Mouse (Mus musculus) cerebellum, adult (tissue): ENCODE results near the gene Ablim2.
A peak's percentile ranks its signal among the peaks of the same experiment; 100 is the strongest.

Experiments used
- ATAC-seq: cut with Nextera tagmentation; 2 replicates; pipeline ENCODE4 v1.9.2; 2017; ENCODE audit warnings: mild to moderate bottlenecking, moderate library complexity, mixed read lengths; ENCODE audit not compliant: insufficient number of reproducible peaks, low FRiP score, low TSS enrichment

Gene Ablim2

DNA sequence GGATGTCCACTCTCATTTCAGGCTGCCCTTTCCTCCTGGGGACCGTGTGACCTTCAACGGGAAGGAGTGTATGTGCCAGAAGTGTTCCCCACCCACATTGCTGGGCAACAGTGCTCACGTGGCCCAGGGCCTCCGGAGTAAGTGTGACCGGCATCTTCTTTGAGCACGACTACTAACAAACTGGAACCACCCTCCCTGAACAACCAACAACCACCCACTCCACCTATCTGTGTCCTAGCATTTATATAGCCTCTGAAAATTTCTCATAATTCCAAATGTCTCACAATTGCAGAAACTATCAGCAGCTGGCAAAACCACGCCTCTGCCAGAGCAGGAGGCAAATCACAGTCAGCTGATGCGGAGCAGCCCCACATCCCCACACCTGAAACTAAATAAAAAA is 49.3 kb downstream of the Ablim2 start:
- ATAC-seq, result no peak

DNA sequence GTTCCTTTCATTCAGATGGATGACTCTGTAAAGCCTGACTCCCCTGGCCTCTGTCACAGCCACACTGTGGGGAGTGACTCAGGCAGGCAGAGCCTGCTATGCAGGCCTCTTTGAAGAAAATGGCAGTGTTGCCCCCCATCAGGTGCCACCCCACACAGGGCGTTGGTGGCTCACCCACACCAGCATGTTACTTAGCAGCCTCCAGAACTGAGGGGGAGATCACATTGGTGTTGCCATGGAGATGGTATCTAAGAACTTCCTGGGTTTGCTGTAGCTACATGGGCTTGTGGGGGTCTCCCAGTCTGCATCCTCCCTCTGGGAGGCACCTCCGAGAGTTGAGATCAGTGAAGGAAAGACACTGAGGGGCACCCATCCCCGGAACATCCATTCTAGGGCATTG is 52.8 kb downstream of the Ablim2 start:
- ATAC-seq, result no peak

GRCm38 (mm10) chr5:35811639-35812295 is 54.1 kb downstream of the Ablim2 start:
- no peak for ATAC-seq

GRCm38 (mm10) chr5:35814334-35814941 is 56.8 kb downstream of the Ablim2 start:
- peak; percentile 38; the same call in 1 of the 2 replicates for ATAC-seq

DNA sequence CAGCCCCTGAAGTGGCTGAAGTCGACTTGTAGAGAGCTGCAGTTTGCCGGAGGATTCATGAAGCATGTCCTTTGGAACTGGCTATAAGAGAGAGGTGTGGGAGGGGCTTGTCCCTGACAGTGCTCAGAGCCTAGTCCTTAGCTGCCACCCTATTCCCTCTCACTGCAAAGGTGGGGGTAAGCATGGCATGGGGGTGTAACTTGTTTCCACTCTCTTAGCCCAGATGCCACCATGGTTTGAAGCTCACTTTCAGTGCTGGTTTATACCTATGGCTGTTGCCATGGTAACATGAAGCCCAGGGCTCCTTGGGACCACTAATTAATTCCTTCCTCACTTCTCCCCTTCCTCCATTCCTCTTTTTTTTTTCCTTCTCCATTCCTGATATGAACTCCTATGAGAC is 57.4 kb downstream of the Ablim2 start:
- ATAC-seq, result no peak

DNA sequence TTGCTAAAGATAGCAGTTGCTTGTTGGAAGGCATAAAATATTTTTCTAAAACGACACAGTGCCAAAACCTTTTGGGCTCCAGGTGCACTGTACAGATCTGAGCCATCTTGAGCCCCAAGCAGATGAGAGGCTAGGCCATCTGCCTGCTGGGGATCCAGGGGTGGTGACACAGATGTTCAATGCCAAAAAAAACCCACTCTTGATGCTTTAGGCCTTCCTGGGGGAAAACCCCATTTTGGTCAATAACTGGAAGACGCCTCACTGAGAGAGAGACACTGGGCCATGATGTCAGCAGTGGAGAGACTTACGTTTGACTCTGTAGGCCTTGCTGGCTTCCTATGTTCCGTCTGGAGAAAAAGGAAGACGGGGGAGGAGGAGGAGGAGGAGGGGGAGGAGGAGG is 59.6 kb downstream of the Ablim2 start:
- ATAC-seq, result no peak

- ATAC-seq, result no peak
These were observed 60.2 kb downstream of the Ablim2 start for GRCm38 (mm10) chr5:35817882-35818281.

GRCm38 (mm10) chr5:35822721-35823120 is 65.0 kb downstream of the Ablim2 start:
- no peak for ATAC-seq

- no peak for ATAC-seq
These were observed 68.8 kb downstream of the Ablim2 start for GRCm38 (mm10) chr5:35826465-35826864.

DNA sequence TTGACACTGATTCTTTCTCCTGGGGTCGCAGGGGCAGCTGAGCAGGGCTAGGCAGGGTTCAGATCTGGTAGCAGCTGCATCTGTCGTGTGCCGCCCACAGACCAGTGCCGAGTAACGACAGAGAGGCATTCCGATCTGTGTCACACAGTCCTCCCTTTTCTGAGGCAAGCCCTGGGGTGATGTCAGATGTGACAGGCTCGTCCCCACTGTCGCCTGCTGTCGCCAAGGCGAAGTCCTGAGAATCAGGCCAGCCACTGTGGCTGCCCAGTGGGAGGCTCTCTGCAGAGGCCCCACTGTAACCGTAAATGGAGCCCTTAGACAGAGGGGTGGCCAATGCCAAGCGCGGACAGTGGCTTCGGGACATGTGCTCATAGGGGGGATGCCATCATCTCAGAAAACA is 69.4 kb downstream of the Ablim2 start:
- ATAC-seq, result no peak

- ATAC-seq, result peak; percentile 49
These were observed 70.2 kb downstream of the Ablim2 start for GRCm38 (mm10) chr5:35827856-35828255.

DNA sequence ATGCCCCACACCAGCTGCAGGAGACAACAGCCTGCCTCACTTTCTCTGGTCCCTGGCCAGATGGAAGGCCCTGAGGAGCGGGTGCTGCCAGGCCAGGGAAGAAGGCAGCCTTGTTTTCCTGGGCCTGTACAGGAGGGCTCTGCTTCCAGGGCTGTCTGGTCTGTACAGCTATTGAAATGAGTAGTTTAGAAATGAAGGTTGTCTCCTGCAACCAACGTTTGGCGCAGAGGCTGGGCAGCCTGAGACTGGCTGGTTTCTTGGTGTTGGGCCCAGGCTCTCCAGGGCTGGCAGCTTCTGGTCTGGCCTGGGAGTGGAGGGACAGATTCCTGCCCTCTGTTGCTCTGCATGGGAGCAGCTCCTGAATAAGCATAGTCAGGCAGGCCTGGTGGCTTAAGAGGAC is 72.4 kb downstream of the Ablim2 start:
- peak; percentile 65 for ATAC-seq

DNA sequence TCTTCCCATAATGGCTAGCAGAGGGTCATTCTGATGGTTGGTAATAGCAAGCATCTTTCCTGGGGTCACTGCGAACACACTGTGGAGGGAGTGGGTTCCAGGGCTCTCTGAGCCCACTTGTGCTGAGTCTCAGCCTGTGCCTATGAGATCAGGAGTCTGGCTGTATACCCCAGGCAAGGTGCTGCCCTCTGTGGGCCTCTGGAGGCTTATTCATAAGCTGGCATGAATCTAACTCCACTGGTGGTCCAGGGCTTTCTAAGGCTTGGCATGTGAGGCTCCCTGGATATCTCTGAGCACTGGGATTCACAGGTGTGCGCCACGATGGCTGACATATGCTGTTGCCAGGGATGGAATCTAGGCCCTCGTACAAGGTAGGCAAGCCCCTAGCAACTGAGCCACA is 76.2 kb downstream of the Ablim2 start:
- ATAC-seq, result no peak

- ATAC-seq, result no peak
These were observed 79.3 kb downstream of the Ablim2 start for GRCm38 (mm10) chr5:35836992-35837391.

GRCm38 (mm10) chr5:35839262-35839661 is 81.6 kb downstream of the Ablim2 start:
- no peak for ATAC-seq

DNA sequence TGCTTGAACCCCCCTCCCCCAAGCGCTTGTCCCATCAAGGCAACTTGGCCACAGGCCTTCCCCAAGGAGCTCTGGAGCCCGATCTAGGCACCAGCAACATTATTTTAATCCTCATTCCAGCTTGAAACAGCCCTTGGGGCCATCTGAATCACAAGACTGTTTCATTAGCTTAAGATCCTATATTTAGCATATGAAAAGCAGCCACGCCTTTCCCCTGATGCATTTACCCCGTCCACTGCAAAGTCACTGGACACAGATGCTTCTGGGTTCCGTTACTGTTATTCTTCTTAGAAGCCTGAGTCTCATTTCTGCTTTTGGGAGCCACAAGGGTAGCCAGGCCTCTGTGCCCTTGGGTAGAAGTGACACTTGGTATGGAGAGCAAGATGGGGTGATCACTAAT is 93.8 kb downstream of the Ablim2 start:
- no peak for ATAC-seq

- ATAC-seq, result no peak
These were observed 95.8 kb downstream of the Ablim2 start for GRCm38 (mm10) chr5:35853463-35853862.

GRCm38 (mm10) chr5:35856245-35856644 is 98.6 kb downstream of the Ablim2 start:
- peak; percentile 62 for ATAC-seq

DNA sequence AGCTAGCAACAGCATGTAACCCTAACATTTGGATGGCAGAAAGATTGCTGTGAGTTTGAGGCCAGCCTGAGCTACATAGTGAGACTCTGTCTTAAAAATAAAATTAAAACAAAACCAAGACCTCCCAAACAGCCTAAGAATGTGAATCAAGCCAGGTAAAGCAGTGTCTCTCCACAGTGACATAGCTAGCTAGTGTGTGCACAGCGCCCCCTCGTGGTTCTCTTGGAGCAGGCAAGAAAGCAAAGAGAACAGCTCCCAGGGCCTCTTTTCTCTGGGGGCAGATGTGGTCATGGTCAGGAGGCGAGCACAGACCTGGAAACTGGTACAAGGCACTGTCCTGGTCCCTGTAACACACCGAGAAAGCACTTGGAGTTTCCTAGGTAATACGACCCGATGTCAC is 100.4 kb downstream of the Ablim2 start:
- 0 out of 2 replicates have a peak, but pooled peaks have one; percentile 42 for ATAC-seq

GRCm38 (mm10) chr5:35861456-35861855 is 103.8 kb downstream of the Ablim2 start:
- ATAC-seq, result no peak

DNA sequence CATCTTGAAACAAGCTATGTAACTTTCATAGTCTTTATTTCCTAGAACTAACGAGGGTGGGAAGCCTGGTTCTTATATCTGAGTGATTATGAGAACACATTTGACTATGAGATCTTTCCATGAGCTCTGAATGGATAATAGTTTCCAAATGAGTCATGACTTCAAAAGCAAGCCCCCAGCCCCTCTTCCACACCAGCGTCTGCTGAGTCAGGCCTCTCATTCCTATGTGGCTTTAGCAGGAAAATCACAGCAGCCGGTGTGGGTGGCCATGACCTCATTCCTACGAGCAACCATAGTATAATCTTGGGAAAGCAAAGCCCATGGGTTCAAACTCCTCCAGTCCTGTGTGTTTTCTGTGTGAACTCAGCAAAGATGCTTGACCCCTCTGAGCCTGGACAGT is 112.3 kb downstream of the Ablim2 start:
- ATAC-seq, result no peak

GRCm38 (mm10) chr5:35870408-35871012 is 112.8 kb downstream of the Ablim2 start:
- 0 out of 2 replicates have a peak, but pooled peaks have one; percentile 53 for ATAC-seq
